Mouse (Mus musculus): ENCODE data around the gene Snf8. TPM values are rescaled to one million over a fixed set of nuclear protein-coding genes. Genes with fewer than 3 reads are reported as not detected.

Snf8 gene
- total RNA-seq, 2 experiments from 2014 or later: 26.5 to 30.1 TPM

DNA sequence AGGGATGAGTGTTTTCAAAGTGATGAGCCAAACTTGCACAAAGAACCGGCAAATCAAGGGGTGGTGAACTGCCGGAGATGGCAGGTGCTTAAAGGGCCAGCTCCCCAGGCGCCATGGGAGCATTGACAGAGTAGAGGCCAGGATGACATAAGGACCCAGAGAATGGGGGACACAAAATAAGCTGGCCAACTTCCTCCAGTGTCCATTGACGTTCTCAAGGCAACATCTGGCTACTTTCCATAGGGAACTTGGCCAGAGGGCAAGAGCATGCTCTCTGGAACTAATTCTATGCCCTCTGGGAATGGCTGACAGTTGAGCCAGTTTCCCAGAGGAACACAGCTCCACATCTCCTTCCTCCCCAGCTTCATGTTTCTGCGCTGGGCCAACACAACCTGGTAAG lies 33.5 kb downstream of the Snf8 start:
- intact Hi-C loops (cut with DNase I): no loop called here
- no peak for DNase-seq

DNA sequence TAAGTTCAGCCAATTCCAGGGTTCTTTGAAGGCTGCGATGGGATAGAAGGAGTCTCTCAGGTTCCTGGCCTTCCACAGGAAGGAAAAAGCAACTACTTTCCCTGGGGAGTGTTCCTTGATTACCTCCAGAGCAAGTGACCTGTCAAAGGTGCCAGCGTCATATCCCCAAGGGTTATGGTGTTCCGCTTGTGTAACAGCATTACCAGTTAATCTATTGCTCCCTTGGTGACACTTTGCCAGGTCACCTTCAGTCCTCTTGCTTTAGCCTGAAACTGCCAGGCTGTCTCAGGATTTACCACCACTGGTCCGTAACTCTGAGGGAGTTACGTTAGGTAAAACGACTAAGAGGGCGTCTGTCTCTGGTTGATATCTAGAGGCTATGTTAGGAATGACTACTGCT lies 35.7 kb downstream of the Snf8 start:
- DNase-seq: no peak
- intact Hi-C loops (cut with DNase I): no loop called here

DNA sequence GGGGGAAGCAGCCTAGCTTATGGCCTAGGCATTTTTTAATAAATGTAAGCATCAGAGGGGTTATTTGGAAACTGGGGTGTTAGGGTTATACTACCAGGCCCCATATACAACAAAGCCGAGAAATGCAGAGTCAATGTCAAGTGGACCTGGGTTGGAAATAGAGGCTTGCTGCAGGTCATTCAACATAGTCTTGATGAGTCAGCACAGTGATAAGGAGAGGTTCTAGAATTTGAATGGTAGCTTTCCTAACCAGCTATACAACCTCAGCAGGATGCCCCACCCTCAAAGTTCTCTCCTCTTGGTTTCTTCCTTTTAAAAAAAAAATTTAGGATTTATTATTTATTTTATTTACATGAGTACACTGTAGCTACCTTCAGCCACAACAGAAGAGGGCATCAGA lies 36.3 kb downstream of the Snf8 start:
- intact Hi-C loops (cut with DNase I): no loop called here
- no peak for DNase-seq

DNA sequence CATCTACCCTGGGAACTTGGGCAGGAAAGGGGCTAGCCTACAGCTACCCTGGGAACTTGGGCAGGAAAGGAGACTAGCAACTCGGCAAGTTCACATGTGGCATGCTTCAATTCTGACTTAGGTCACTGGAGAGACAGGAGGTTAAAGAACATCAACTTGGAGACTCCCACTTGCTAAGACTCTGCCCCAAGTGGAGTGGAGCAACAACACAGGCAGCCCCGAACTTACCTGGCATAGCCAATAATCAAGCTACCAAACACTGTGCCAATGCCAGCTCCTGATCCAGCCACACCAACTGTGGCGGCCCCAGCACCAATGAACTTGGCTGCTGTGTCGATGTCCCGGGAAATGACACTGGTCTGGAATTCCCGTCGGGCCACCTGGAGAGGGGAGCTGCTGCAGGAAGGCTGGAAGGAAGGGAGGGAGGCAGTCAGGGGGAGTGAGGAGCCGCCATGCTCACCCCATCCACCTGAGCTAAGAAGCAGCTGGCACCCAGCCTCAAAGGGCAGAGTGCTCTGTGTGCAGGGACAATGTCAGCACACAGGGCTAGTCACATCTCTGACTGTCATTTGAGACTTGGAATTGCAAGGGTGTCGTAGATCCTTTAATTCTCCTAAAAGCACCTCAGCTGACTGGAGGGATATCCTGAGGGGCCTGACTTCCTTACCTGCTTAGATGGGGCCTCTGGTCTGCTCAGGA lies 38.8 kb downstream of the Snf8 start:
- intact Hi-C loops (cut with DNase I): no loop called here
- no peak for DNase-seq

DNA sequence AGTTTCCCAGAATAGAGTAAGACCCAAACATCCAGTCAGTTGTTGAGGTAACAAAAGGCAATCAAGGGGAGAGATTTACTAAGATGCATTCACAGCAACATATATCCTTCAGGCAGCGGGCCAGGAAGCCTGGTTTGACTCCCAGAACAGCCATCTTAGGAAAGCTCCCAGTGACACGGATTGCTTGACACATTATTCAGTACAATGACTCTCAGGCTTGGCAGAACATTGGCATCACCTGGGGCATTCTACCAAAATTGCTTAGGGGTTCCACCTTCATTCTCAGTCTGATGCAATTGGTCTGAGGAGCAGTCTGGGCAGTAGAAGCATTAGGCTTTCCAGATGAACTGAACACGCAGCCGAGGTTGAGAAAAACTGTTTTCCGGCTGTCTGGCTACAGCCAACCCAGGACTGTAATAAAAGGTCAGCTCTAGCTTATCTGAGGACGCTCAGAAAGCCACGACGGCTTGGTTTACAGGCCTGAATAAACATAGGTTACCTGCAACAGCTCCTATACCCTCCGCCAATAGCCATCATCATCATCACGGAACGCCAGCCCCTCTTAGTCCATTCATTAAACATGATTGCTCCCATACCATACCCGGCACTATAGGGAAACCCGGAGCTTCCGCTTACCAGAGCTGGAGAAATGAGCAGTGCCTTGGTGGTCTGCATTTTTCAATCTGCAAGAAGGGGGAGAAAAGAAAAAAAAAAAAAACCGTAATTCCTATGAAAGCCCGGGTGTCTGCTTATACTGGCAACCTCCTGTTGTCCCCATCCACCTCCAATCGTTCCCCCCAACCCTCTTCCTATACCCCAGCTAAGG lies 39.9 kb downstream of the Snf8 start:
- DNase-seq: no peak
- intact Hi-C loops (cut with DNase I): loop anchor here (5.0 kb wide), 1 partner anchor 37 kb away; no protein-coding TSS in a partner anchor

DNA sequence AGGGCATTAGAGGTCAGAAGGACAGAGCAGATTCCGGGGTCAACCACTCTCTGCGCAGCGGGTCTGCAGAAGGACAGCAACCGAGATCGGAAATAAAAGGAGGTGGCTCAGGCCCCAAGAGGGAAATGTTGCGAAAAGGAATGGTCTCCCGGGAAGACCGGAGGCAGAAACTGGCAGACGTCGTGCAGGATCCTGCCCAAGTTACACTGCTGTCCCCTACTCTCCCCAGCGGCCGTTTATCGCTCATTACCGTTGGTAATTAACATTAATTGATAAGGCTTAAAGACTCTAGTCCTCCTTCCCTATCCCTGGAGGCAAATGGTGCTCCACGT lies 40.5 kb downstream of the Snf8 start:
- DNase-seq: no peak
- intact Hi-C loops (cut with DNase I): loop anchor here (5.0 kb wide), 1 partner anchor 38 kb away; no protein-coding TSS in a partner anchor

DNA sequence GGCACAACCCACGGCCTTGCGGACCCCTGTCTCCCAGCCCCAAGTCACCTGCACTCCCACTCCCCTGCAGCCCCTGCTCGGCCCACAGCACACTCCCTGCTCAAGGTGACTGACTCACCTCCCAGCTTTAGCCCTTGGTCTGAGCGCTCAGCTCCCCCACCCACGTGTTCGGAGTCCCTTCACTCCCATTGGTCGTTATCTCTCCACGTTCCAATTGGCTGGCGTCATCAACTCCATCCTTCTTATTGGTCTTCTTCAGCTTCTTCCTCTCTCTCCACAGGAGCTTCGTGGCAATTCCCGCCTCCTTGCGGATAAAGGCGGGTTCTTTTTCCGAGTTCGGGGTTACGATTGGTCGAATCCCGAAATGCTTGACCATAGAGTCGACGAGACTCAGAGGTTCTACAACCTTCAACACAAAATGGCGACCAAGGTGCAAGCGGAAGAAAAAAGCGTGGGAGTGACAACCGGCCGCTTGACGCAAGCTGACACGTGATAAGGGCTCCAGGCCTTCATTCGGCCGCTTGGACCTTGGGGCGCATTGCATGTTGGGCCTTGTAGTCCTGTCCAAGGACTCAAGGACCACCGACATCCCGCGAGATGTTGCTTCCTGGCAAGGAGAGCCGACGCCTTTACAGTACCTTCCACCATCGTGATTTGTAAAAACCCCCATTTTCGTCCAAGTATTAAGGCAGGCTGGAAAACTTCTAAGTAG lies 41.0 kb downstream of the Snf8 start, which contains the start of gene Atp5g1:
TSS of gene Atp5g1 (minus strand) at position 162 of the 712 bp plus-strand sequence.
- DNase-seq: peak; percentile 94 to 96
- intact Hi-C loops (cut with DNase I): loop anchor here (5.0 kb wide), 1 partner anchor 38 kb away; no protein-coding TSS in a partner anchor

- intact Hi-C loops (cut with DNase I): loop anchor here (5.0 kb wide), 1 partner anchor 39 kb away; no protein-coding TSS in a partner anchor
- no peak for DNase-seq
Observed at GRCm38 (mm10) chr11:96076221-96077105, 41.8 kb downstream of the Snf8 start.

DNA sequence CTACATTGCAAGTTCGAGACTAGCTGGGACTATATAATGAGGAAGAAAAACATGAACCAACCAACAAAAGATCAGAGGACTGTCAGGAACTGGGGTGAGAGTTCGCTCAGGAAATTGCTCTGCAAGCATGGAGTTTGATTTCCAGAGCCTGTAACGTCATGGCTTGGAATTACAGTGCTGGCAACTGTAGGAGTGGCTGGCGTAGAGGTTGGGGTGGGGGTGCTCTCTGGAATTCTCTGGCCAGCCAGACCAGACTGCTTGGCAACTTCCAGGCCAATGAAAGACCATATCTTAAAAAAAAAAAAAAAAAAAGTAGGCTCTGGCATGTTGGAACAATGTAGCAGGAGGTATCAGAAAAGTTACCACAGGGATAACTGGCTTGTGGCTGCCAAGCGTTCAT lies 46.1 kb downstream of the Snf8 start:
- intact Hi-C loops (cut with DNase I): no loop called here

DNA sequence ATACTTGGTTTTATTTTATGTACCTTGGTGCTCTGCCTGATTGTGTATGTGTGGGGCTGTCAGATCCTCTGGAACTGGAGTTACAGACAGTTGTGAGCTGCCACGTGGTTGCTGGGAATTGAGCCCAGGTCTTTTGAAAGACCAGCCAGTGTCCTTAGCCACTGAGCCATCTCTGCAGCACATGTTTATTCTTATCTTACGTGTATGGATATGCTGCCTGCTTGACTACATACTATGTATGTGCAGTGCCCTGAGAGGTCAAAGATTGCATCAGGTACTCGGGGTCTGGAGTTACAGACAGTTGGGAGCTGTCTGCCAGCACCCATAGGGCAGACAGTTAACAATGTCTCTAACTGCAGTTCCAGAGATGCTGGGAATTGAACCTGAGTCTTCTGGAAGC lies 48.0 kb downstream of the Snf8 start:
- intact Hi-C loops (cut with DNase I): no loop called here
- DNase-seq: no peak

More for the DNA sequence above, 46.1 kb downstream of the Snf8 start:
- DNase-seq: no peak

DNA sequence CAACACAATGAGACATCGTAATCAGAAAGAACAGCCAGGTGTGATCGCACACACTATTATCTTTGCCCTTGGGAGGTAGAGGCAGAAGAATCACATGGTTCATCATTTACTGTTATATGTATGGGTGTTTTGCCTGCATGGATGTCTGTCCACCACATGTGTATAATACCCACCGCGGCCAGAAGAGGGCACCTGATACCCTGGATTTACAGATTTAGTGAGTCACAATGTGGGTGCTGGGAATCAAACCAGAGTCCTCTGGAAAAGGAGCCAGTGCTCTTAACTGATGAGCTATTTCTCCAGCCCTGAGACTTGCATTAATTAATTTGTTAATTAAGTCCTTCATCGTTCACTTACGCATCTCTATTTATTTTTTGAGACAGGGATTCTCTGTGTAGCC lies 53.3 kb downstream of the Snf8 start:
- intact Hi-C loops (cut with DNase I): no loop called here
- no peak for DNase-seq

GRCm38 (mm10) chr11:96091073-96091472 lies 56.4 kb downstream of the Snf8 start:
- no peak for DNase-seq
- intact Hi-C loops (cut with DNase I): loop anchor here (5.0 to 10.0 kb wide), 3 partner anchors 36 to 216 kb away; no protein-coding TSS in a partner anchor

DNA sequence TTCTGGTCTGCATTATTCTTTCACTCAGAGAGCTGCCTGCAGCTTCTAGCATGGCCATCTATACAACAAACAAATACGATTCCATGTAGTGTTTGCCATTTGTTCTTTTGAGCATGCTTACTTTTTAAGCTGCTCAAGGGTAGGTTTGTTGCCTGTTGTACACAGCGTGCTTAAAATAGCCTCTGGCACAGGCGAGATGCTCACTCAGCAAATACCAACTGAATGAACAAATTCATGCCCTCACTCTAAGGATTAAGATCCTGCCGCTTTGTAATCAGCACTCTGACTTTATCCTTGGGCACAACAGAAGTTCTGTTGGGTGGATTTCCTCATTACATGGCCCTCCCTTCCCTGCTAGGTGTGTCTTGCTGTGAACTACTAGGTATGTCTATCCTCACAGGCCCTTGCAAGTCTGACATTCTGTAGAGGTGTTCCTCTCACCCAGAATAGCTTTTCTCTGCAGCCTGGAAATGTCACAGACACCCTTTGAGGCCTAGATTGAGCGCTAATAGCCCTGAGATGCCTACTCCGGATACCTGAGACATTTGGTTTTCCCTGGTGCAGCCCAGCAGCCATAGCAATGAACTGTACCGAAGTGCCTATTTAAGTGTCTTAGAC lies 58.1 kb downstream of the Snf8 start:
- intact Hi-C loops (cut with DNase I): loop anchor here (5.0 to 10.0 kb wide), 3 partner anchors 35 to 218 kb away; no protein-coding TSS in a partner anchor
- DNase-seq: no peak

- intact Hi-C loops (cut with DNase I): loop anchor here (5.0 to 10.0 kb wide), 3 partner anchors 34 to 219 kb away; no protein-coding TSS in a partner anchor
Observed at GRCm38 (mm10) chr11:96093361-96093760, 58.7 kb downstream of the Snf8 start.

More at GRCm38 (mm10) chr11:96093361-96093760, 58.7 kb downstream of the Snf8 start:
- DNase-seq: peak in 1 of 2 experiments; percentile 26

Other genes with a start within 250 kb of the Snf8 start
- gene Phospho1, start 210.4 kb upstream of the Snf8 start, total RNA-seq (2021): 100 to 1,000 TPM; 287 to 314 TPM
- gene Gngt2, start 197.7 kb upstream of the Snf8 start, total RNA-seq (2021): 1 to 10 TPM; 4.2 to 5.5 TPM
- gene Abi3, start 192.4 kb upstream of the Snf8 start, total RNA-seq (2021): 1 to 10 TPM; 2.8 to 3.6 TPM
- gene B4galnt2, start 120.0 kb upstream of the Snf8 start, total RNA-seq (2021): not detected
- not detected for gene Igf2bp1, start 28.9 kb upstream of the Snf8 start, total RNA-seq (2021)
- not detected for gene Gip, start 10.3 kb upstream of the Snf8 start, total RNA-seq (2021)
- gene Ube2z, start 30.5 kb downstream of the Snf8 start, total RNA-seq (2021): 10 to 100 TPM; 14.5 to 15.4 TPM
- gene Atp5g1, start 40.8 kb downstream of the Snf8 start, total RNA-seq (2021): 1,000 to 10,000 TPM; 1,399 to 1,465 TPM
- not detected for gene Calcoco2, start 77.1 kb downstream of the Snf8 start, total RNA-seq (2021)
- gene Ttll6, start 98.9 kb downstream of the Snf8 start, total RNA-seq (2021): not detected
- not detected for gene Hoxb13, start 159.4 kb downstream of the Snf8 start, total RNA-seq (2021)
- under 1 TPM in 1 of 2 experiments, not detected in 1; 0.10 TPM for gene Hoxb9, start 236.6 kb downstream of the Snf8 start, total RNA-seq (2021)
- under 1 TPM; 0.15 TPM for gene Hoxb8, start 247.0 kb downstream of the Snf8 start, total RNA-seq (2021)

Data from gastrocnemius, postnatal 36 days (tissue).